Mouse (Mus musculus) stomach, postnatal 0 days (tissue): Measurements from ENCODE around the gene Corin. TPM values are rescaled to one million over a fixed set of nuclear protein-coding genes. Genes with fewer than 3 reads are reported as not detected.

ENCODE experiments used
- ATAC-seq: fragments of 200-750 bp; cut with Nextera tagmentation; 2 replicates; pipeline ENCODE4 v1.8.0; 2017; ENCODE audit not compliant: low FRiP score, low TSS enrichment
- DNase-seq: peaks from one replicate; pipeline ENCODE4 v3.0.0-alpha.2; 2016; ENCODE audit warnings: low spot score
- H3K27ac ChIP-seq: fragments of 300-500 bp; sonication (generic); replicated peaks from 2 replicates; pipeline ENCODE4 v1.5.1; 2014; ENCODE audit warnings: mild to moderate bottlenecking, control low read depth
- H3K27me3 ChIP-seq: fragments of 300-500 bp; sonication (generic); 2 replicates; pipeline ENCODE4 v1.6.1; 2014; ENCODE audit warnings: low read length; ENCODE audit not compliant: control insufficient read depth, insufficient read depth
- H3K36me3 ChIP-seq: fragments of 300-500 bp; sonication (generic); 2 replicates; pipeline ENCODE4 v1.6.1; 2014; ENCODE audit warnings: low read length, mixed read lengths; ENCODE audit not compliant: control insufficient read depth, insufficient read depth
- H3K4me1 ChIP-seq: fragments of 300-500 bp; sonication (generic); replicated peaks from 2 replicates; pipeline ENCODE4 v1.6.1; 2014; ENCODE audit warnings: antibody characterized with exemption; ENCODE audit not compliant: control insufficient read depth, insufficient read depth
- H3K4me2 ChIP-seq: fragments of 300-500 bp; sonication (generic); replicated peaks from 2 replicates; pipeline ENCODE4 v1.6.1; 2014; ENCODE audit warnings: low read depth, mild to moderate bottlenecking, control low read depth, moderate library complexity
- H3K4me3 ChIP-seq: fragments of 300-500 bp; sonication (generic); 2 replicates; pipeline ENCODE4 v1.5.1; 2014; ENCODE audit warnings: low read depth, low read length, control low read depth
- H3K9ac ChIP-seq: fragments of 300-500 bp; sonication (generic); 2 replicates; pipeline ENCODE4 v1.6.1; 2014; ENCODE audit warnings: mild to moderate bottlenecking, low read length, control low read depth, mixed read lengths
- H3K9me3 ChIP-seq: fragments of 300-500 bp; sonication (generic); 2 replicates; pipeline ENCODE4 v1.6.1; 2016; ENCODE audit warnings: low read length; ENCODE audit not compliant: control insufficient read depth
- CTCF ChIP-seq: IDR thresholded peaks from 2 replicates; pipeline ENCODE4 v1.5.1; 2016; ENCODE audit warnings: antibody characterized with exemption, low read depth, mild to moderate bottlenecking, moderate library complexity
- EP300 ChIP-seq: optimal IDR thresholded peaks from 2 replicates; pipeline ENCODE3; 2016; ENCODE audit warnings: antibody characterized with exemption
- WGBS: fragments of 180-500 bp; shearing (Covaris S2); extraction: QIAGEN DNeasy Blood & Tissue Kit; methylation state at CpG from one replicate; pipeline ENCODE4 v1.1.7; 2014; 5-methylcytosine and 5-hydroxymethylcytosine counted together
- polyA plus RNA-seq: library from polyadenylated mRNA; unstranded; fragments of >200 nt; fragmentation: Nextera tagmentation; extraction: Ambion mirVana; gene quantifications from 2 replicates; pipeline ENCODE4 v1.2.1, GENCODE M21; 2015

Gene Corin
- polyA plus RNA-seq, 1 experiment from 2014 or later = 1.3 TPM

- TF ChIP-seq CTCF = no peak
- TF ChIP-seq EP300 = no peak
- 90% methylated on average over 3 of the region's 3 CpGs for WGBS
- Histone ChIP-seq H3K4me2 (no peak overlapping the region), H3K27ac (no peak overlapping the region), H3K36me3 (no peaks in the 10 kb centered on the region), H3K9me3 (no peaks in the 10 kb centered on the region), H3K9ac (no peak overlapping the region), H3K27me3 (no peaks in the 10 kb centered on the region), H3K4me3 (no peak overlapping the region), H3K4me1 (no peaks in the 10 kb centered on the region)
- ATAC-seq = no peak
- no peak for DNase-seq
Measured at GRCm38 (mm10) chr5:72368004-72368403, 136.3 kb downstream of the Corin start.

- no peaks in the 10 kb centered on the region for H3K27me3 ChIP-seq
- H3K4me3 ChIP-seq = no peak overlapping the region
- TF ChIP-seq CTCF (no peak), EP300 (no peak)
- DNase-seq (no peak), ATAC-seq (no peak)
- 60% methylated on average over 4 of the region's 4 CpGs for WGBS
- H3K9me3 ChIP-seq = no peaks in the 10 kb centered on the region
- H3K9ac ChIP-seq = no peak overlapping the region
- no peak overlapping the region for H3K4me2 ChIP-seq
- H3K36me3 ChIP-seq = no peaks in the 10 kb centered on the region
- no peaks in the 10 kb centered on the region for H3K4me1 ChIP-seq
- H3K27ac ChIP-seq = no peak overlapping the region
Measured at GRCm38 (mm10) chr5:72365801-72366200, 138.5 kb downstream of the Corin start.

- no peak for TF ChIP-seq EP300
- no peak for TF ChIP-seq CTCF
Measured at GRCm38 (mm10) chr5:72363838-72364237, 140.4 kb downstream of the Corin start.

DNA sequence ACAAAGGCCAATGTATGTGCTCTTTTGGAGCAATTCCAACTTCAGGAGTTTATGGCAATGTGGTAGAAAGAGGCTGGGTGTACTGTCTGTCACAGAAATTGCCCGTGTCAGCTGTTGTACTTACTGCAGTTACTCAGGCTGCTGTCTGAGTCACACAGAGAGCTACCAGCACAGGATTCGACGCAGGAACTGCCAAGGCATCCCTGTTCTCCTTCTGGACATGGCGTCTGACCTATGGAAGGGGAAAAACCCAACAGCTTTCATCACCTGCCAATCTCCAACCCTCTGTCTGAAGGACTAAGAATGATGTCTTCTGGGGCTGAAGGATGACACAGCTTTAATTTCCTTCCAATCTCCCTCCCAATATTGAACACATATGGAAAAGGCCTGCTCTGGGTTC, 150.5 kb downstream of the Corin start:
- no peak for TF ChIP-seq CTCF
- no peak for TF ChIP-seq EP300
- no peak overlapping the region for H3K9ac ChIP-seq
- ATAC-seq (no peak), DNase-seq (no peak)
- no peak overlapping the region for H3K4me3 ChIP-seq
- WGBS = 65% methylated on average over 4 of the region's 4 CpGs
- H3K4me2 ChIP-seq = no peak overlapping the region
- H3K36me3 ChIP-seq = no peaks in the 10 kb centered on the region
- no peaks in the 10 kb centered on the region for H3K27me3 ChIP-seq
- no peaks in the 10 kb centered on the region for H3K4me1 ChIP-seq
- H3K27ac ChIP-seq = no peak overlapping the region
- H3K9me3 ChIP-seq = no peaks in the 10 kb centered on the region

More at GRCm38 (mm10) chr5:72363838-72364237, 140.4 kb downstream of the Corin start:
- DNase-seq (no peak), ATAC-seq (no peak)
- no peak overlapping the region for H3K27ac ChIP-seq
- H3K36me3 ChIP-seq = no peaks in the 10 kb centered on the region
- H3K4me1 ChIP-seq = no peaks in the 10 kb centered on the region
- H3K9ac ChIP-seq = no peak overlapping the region
- no peak overlapping the region for H3K4me2 ChIP-seq
- 42% methylated on average over 3 of the region's 3 CpGs for WGBS
- H3K9me3 ChIP-seq = no peaks in the 10 kb centered on the region
- no peaks in the 10 kb centered on the region for H3K27me3 ChIP-seq
- no peak overlapping the region for H3K4me3 ChIP-seq

DNA sequence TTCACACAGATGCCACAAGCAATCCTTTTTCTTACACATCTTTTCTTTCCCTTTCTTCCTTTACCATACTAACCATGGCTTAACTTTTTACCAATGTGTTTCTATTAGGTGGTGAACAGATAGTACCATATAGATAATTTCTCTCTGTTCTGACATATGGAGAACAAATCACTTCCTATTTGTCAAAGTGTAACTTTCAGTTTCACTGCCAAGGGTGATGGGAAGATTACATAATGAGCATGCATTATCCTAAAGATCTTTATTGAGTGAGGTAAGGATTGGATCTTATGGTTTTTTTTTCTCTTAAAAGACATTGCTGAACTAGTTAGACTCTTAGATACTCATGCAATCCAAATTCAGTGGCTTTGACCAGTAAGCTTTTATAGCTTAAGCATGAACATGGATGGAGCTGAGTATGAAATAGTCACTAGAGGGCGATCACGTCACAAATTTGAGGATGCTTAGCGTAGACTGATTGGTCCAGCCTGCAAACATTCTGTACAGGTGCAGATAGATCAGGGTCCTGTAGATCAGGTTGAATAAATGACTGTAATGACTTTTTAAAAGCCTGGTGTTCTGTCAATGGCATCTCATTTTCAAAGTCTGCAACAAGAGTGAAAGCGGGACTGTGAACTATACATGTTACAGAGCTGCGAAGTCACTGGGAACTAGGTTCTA, 154.1 kb downstream of the Corin start:
- peak; percentile 88 for ATAC-seq
- WGBS = 38% methylated on average over 5 of the region's 5 CpGs
- no peaks in the 10 kb centered on the region for H3K4me1 ChIP-seq
- H3K9ac ChIP-seq = no peak overlapping the region
- TF ChIP-seq EP300 (no peak), CTCF (peak; percentile 90)
- no peaks in the 10 kb centered on the region for H3K9me3 ChIP-seq
- H3K27ac ChIP-seq = no peak overlapping the region
- DNase-seq = peak; percentile 50
- H3K4me3 ChIP-seq = no peak overlapping the region
- no peak overlapping the region for H3K4me2 ChIP-seq
- no peaks in the 10 kb centered on the region for H3K27me3 ChIP-seq
- H3K36me3 ChIP-seq = no peaks in the 10 kb centered on the region

- Histone ChIP-seq H3K4me1 (no peaks in the 10 kb centered on the region), H3K9me3 (no peaks in the 10 kb centered on the region), H3K27ac (no peak overlapping the region), H3K4me2 (no peak overlapping the region), H3K4me3 (no peak overlapping the region), H3K9ac (no peak overlapping the region), H3K36me3 (no peaks in the 10 kb centered on the region), H3K27me3 (no peaks in the 10 kb centered on the region)
- TF ChIP-seq CTCF (no peak), EP300 (no peak)
- WGBS = 54% methylated on average over 2 of the region's 2 CpGs
- ATAC-seq = no peak
- DNase-seq = no peak
Measured at GRCm38 (mm10) chr5:72348591-72348990, 155.7 kb downstream of the Corin start.
